Mouse (Mus musculus): ENCODE measurements around the gene Wipf3. TPM values are rescaled to one million over a fixed set of nuclear protein-coding genes. Genes with fewer than 3 reads are reported as not detected.

Gene Wipf3
- polyA plus RNA-seq, 1 experiment from 2014 or later: 3.7 TPM

- H3K27me3 ChIP-seq (replicated peaks; ENCODE audit: insufficient read depth, low read length): no peaks in the 10 kb centered on the region
- TF ChIP-seq CTCF (IDR thresholded peaks at IDR 0.05): no peak
- no peak for TF ChIP-seq EP300 (IDR thresholded peaks at IDR 0.05)
- H3K4me1 ChIP-seq (ENCODE audit: insufficient read depth, low read depth, low read length): no peaks in the 10 kb centered on the region
- H3K9ac ChIP-seq (replicated peaks; ENCODE audit: low read depth): no peak overlapping the region
- no peak overlapping the region for H3K4me3 ChIP-seq (ENCODE audit: low read depth, low read length)
- DNase-seq (ENCODE audit: low spot score): no peak
- H3K27ac ChIP-seq (ENCODE audit: low read length): no peak overlapping the region
- H3K9me3 ChIP-seq (ENCODE audit: low read length): no peaks in the 10 kb centered on the region
- H3K36me3 ChIP-seq (ENCODE audit: insufficient read depth, low read length): no peaks in the 10 kb centered on the region
- ATAC-seq: no peak
- 74% methylated on average over 15 of the region's 15 CpGs for WGBS
- no peak overlapping the region for H3K4me2 ChIP-seq (replicated peaks; ENCODE audit: low read depth, low read length)
Observed at GRCm38 (mm10) chr6:54481390-54482112, 52.1 kb downstream of the Wipf3 start.

GRCm38 (mm10) chr6:54485000-54485399 lies 55.6 kb downstream of the Wipf3 start:
- TF ChIP-seq EP300 (IDR thresholded peaks at IDR 0.05) (no peak), CTCF (IDR thresholded peaks at IDR 0.05) (no peak)
- peak; percentile 21 for ATAC-seq
- no peak for DNase-seq (ENCODE audit: low spot score)
- H3K27me3 ChIP-seq (replicated peaks; ENCODE audit: insufficient read depth, low read length): no peaks in the 10 kb centered on the region
- H3K9ac ChIP-seq (replicated peaks; ENCODE audit: low read depth): no peak overlapping the region
- no peaks in the 10 kb centered on the region for H3K36me3 ChIP-seq (ENCODE audit: insufficient read depth, low read length)
- H3K4me1 ChIP-seq (ENCODE audit: insufficient read depth, low read depth, low read length): no peaks in the 10 kb centered on the region
- peak overlapping the region; percentile 45 for H3K4me2 ChIP-seq (replicated peaks; ENCODE audit: low read depth, low read length)
- no peak overlapping the region for H3K27ac ChIP-seq (ENCODE audit: low read length)
- 47% methylated on average over 10 of the region's 12 CpGs for WGBS
- no peak overlapping the region for H3K4me3 ChIP-seq (ENCODE audit: low read depth, low read length)
- no peaks in the 10 kb centered on the region for H3K9me3 ChIP-seq (ENCODE audit: low read length)

GRCm38 (mm10) chr6:54485435-54485901 lies 56.1 kb downstream of the Wipf3 start:
- DNase-seq (ENCODE audit: low spot score) (no peak), ATAC-seq (peak; percentile 50)
- Histone ChIP-seq H3K27me3 (replicated peaks; ENCODE audit: insufficient read depth, low read length) (no peaks in the 10 kb centered on the region), H3K4me1 (ENCODE audit: insufficient read depth, low read depth, low read length) (no peaks in the 10 kb centered on the region), H3K27ac (ENCODE audit: low read length) (peak overlapping the region; percentile 27; the same call in 1 of the 2 replicates), H3K36me3 (ENCODE audit: insufficient read depth, low read length) (no peaks in the 10 kb centered on the region), H3K9me3 (ENCODE audit: low read length) (no peaks in the 10 kb centered on the region), H3K4me3 (ENCODE audit: low read depth, low read length) (no peak overlapping the region), H3K9ac (replicated peaks; ENCODE audit: low read depth) (no peak overlapping the region), H3K4me2 (replicated peaks; ENCODE audit: low read depth, low read length) (peak overlapping the region; percentile 45)
- WGBS: 7% methylated on average over 16 of the region's 25 CpGs
- TF ChIP-seq CTCF (IDR thresholded peaks at IDR 0.05): no peak
- TF ChIP-seq EP300 (IDR thresholded peaks at IDR 0.05): no peak

- Histone ChIP-seq H3K9me3 (ENCODE audit: low read length) (no peaks in the 10 kb centered on the region), H3K27ac (ENCODE audit: low read length) (peak overlapping the region; percentile 27; the same call in 1 of the 2 replicates), H3K9ac (replicated peaks; ENCODE audit: low read depth) (no peak overlapping the region), H3K27me3 (replicated peaks; ENCODE audit: insufficient read depth, low read length) (no peaks in the 10 kb centered on the region), H3K4me1 (ENCODE audit: insufficient read depth, low read depth, low read length) (no peaks in the 10 kb centered on the region), H3K4me2 (replicated peaks; ENCODE audit: low read depth, low read length) (peak overlapping the region; percentile 45), H3K4me3 (ENCODE audit: low read depth, low read length) (no peak overlapping the region), H3K36me3 (ENCODE audit: insufficient read depth, low read length) (no peaks in the 10 kb centered on the region)
- WGBS: 14% methylated on average over 6 of the region's 6 CpGs
- peak; percentile 71 for ATAC-seq
- peak; percentile 26 for DNase-seq (ENCODE audit: low spot score)
- peak; percentile 89 for TF ChIP-seq EP300 (IDR thresholded peaks at IDR 0.05)
- TF ChIP-seq CTCF (IDR thresholded peaks at IDR 0.05): no peak
Observed at GRCm38 (mm10) chr6:54485973-54486569, 56.7 kb downstream of the Wipf3 start.

GRCm38 (mm10) chr6:54491074-54491473 lies 61.7 kb downstream of the Wipf3 start:
- no peak for ATAC-seq
- WGBS: 38% methylated on average over 7 of the region's 7 CpGs
- no peak overlapping the region for H3K4me2 ChIP-seq (replicated peaks; ENCODE audit: low read depth, low read length)

GRCm38 (mm10) chr6:54494097-54494496 lies 64.7 kb downstream of the Wipf3 start:
- Histone ChIP-seq H3K36me3 (ENCODE audit: insufficient read depth, low read length) (no peaks in the 10 kb centered on the region), H3K9me3 (ENCODE audit: low read length) (no peaks in the 10 kb centered on the region), H3K4me3 (ENCODE audit: low read depth, low read length) (no peak overlapping the region), H3K9ac (replicated peaks; ENCODE audit: low read depth) (no peak overlapping the region), H3K4me2 (replicated peaks; ENCODE audit: low read depth, low read length) (no peak overlapping the region), H3K4me1 (ENCODE audit: insufficient read depth, low read depth, low read length) (no peaks in the 10 kb centered on the region), H3K27me3 (replicated peaks; ENCODE audit: insufficient read depth, low read length) (no peaks in the 10 kb centered on the region), H3K27ac (ENCODE audit: low read length) (no peak overlapping the region)
- no peak for ATAC-seq
- DNase-seq (ENCODE audit: low spot score): no peak
- TF ChIP-seq CTCF (IDR thresholded peaks at IDR 0.05) (no peak), EP300 (IDR thresholded peaks at IDR 0.05) (no peak)

More at GRCm38 (mm10) chr6:54491074-54491473, 61.7 kb downstream of the Wipf3 start:
- Histone ChIP-seq H3K36me3 (ENCODE audit: insufficient read depth, low read length) (no peaks in the 10 kb centered on the region), H3K27me3 (replicated peaks; ENCODE audit: insufficient read depth, low read length) (no peaks in the 10 kb centered on the region), H3K9me3 (ENCODE audit: low read length) (no peaks in the 10 kb centered on the region), H3K4me3 (ENCODE audit: low read depth, low read length) (no peak overlapping the region), H3K4me1 (ENCODE audit: insufficient read depth, low read depth, low read length) (no peaks in the 10 kb centered on the region), H3K27ac (ENCODE audit: low read length) (no peak overlapping the region), H3K9ac (replicated peaks; ENCODE audit: low read depth) (no peak overlapping the region)
- no peak for TF ChIP-seq EP300 (IDR thresholded peaks at IDR 0.05)
- no peak for DNase-seq (ENCODE audit: low spot score)

Measured in lung, postnatal 0 days (tissue).